Mouse (Mus musculus) spleen, adult 2 months (tissue): ENCODE measurements around the gene Pfkfb3.

Source experiments
- CTCF ChIP-seq: fragments of 200-500 bp; IDR thresholded peaks from 2 replicates; pipeline ENCODE4 v1.5.1; 2011; ENCODE audit warnings: mild to moderate bottlenecking, inconsistent platforms; ENCODE audit not compliant: insufficient read depth, insufficient read length, insufficient replicate concordance; ENCODE audit errors: extremely low read depth
- POLR2A ChIP-seq: fragments of 200-500 bp; IDR thresholded peaks from 2 replicates; pipeline ENCODE4 v1.6.1; 2011; ENCODE audit warnings: low read depth, low read length, inconsistent platforms

DNA sequence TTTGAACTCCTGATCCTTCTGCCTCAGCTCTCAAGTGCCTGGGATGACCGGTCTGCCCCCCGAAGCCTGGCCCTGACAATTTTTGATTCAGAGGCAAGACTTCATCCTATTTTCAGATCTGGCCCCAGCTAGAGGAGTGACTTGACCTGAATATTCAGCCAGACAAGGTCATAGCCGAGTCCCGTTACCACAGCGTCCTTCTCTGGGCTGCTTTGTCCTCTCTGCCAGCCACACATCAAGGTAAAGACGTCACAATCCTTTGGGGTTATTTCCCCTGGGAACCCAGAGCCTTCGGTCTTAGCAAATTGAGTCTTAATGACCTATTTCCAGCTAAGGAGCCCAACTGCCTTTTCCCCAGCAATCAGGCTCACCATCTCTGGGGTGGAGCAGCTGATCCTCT, 14.6 kb upstream of the Pfkfb3 start:
- TF ChIP-seq CTCF (no peak), POLR2A (no peak)
